Mouse (Mus musculus) kidney, adult 8-10 months (tissue): ENCODE data around the gene Srgap2.

Experiments used
- DNase-seq, 2 experiments: peaks; one replicate each; pipeline ENCODE4 v3.0.0; 2022

Srgap2 gene

DNA sequence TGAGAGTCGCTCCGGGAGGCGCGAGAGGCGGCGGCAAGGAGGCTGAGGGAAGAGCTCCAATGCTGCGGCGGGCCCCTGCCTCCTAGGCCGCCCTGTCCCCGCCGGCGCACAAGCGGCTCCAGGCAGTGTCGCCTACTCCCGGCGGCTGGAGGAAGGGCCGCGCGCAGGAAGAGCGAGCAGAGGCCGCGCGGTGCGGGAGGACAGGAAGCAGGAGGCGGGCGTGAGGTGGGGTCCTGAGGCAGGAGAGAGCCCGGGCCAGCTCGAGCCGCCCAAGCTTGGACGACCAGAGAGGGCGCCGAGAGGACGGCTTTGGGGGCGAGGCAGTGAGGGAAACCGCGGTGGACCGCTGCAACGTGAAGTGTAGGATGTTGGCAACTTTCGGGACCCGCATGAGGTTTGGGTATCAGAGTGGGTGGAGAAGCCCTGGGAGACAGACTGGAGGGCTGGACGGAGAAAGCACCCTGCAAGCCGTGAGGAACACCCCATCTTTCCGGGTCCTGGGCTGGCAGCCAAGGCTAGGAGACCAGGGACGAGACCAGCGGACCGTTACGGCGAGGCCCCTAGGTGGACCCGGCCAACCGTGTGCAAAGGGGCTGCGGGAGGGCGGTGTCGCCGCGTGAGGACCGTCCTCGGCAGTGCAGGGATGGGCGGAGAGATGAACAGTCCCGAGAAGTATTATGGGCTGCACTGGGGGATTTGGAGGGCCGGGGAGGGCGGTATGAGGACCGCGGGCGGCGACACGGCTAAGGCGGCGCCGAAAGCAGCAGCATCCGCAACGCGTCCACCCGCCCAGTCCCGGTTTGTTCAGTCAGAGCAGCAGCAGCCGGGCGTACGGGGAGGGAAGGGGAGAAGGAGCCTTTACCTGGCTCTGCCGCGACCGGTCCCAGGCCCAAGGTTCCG, 531 bp downstream of the Srgap2 start:
- DNase-seq, result peak; percentile 59 to 69

GRCm38 (mm10) chr1:131525586-131526271, 1.4 kb downstream of the Srgap2 start:
- peak in 1 of 2 experiments; percentile 28 for DNase-seq

GRCm38 (mm10) chr1:131525101-131525585, 2.0 kb downstream of the Srgap2 start:
- peak in 1 of 2 experiments; percentile 15 for DNase-seq

- DNase-seq, result no peak
These were observed 3.4 kb downstream of the Srgap2 start for GRCm38 (mm10) chr1:131523794-131524193.

DNA sequence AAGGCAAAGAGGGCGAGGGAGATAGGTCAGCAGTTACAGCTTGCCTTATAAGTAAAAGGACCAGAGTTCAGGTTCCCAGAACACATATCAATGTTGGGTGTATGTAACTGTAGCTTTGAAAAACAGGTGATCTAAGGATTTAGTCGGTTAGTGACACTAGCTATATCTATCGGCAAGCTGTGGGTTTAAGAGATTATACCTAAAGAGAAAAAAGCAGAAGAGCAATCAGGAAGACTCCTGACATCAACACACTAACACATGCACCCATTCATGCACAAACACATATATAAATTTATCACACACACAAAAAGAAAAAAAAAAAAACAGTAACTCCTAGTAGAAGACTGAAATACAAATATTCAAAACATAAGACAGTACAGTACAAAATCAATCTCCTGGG, 10.6 kb downstream of the Srgap2 start:
- no peak for DNase-seq

GRCm38 (mm10) chr1:131514197-131514596, 13.0 kb downstream of the Srgap2 start:
- no peak for DNase-seq

DNA sequence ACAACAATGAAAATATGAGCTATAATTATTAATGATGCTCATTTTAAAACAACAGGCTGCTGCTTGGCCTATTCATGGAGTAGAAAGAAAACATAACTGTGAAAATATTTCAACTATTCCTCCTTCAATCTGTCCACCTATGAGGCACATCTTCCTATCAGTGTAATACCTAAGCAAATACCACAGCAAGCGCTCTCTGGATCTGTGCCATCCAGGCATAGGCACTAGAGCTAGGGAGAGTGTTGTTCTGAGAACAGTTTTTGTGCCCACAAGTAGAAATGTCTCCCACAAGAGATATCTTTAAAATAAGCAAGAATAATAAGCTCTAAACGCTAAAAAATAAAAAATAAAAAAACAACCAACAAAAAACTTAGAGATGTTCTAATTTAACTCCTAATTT, 14.0 kb downstream of the Srgap2 start:
- DNase-seq, result no peak

- DNase-seq, result peak; percentile 44 to 50
These were observed 15.3 kb downstream of the Srgap2 start for GRCm38 (mm10) chr1:131511661-131512500.

DNA sequence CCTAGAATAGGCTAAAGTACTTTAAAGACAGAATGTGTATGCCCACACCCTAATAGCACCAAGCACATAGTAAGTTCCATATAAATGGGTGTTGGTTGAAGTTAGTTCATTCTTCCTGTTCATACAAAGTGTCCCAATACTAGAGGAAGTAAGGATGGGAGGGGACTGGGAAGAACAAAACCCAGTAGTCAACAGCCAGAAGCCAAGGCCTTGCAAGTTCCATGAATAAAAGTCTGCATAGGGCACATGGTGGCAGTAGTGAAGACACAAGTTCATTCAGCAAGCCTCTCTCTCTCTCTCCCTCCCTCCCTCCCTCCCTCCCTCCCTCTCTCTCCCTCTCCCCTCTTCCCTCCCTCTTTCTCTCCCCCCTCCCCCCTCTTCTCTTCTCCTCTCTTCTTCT, 16.0 kb downstream of the Srgap2 start:
- DNase-seq, result no peak

- DNase-seq, result no peak
These were observed 25.5 kb downstream of the Srgap2 start for GRCm38 (mm10) chr1:131501681-131502080.

DNA sequence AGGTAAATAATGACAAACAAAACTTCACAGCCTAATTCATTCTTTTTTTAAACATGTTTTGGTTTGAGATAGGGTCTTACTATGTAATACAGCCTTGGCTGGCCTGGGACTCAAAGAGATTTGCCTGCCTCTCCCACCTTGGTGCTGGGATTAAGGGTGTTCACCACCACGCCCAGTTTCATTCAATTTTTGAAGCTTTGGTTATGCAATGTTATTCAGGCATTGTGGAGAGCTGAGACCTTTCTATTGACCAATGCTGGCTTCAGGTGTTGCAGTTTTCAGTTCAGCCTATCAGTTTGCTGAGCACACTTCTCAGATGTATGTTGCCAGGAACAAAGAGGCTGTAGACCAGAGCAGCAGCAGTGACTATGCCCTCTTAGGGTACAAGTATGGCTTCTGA, 28.9 kb downstream of the Srgap2 start:
- no peak for DNase-seq

DNA sequence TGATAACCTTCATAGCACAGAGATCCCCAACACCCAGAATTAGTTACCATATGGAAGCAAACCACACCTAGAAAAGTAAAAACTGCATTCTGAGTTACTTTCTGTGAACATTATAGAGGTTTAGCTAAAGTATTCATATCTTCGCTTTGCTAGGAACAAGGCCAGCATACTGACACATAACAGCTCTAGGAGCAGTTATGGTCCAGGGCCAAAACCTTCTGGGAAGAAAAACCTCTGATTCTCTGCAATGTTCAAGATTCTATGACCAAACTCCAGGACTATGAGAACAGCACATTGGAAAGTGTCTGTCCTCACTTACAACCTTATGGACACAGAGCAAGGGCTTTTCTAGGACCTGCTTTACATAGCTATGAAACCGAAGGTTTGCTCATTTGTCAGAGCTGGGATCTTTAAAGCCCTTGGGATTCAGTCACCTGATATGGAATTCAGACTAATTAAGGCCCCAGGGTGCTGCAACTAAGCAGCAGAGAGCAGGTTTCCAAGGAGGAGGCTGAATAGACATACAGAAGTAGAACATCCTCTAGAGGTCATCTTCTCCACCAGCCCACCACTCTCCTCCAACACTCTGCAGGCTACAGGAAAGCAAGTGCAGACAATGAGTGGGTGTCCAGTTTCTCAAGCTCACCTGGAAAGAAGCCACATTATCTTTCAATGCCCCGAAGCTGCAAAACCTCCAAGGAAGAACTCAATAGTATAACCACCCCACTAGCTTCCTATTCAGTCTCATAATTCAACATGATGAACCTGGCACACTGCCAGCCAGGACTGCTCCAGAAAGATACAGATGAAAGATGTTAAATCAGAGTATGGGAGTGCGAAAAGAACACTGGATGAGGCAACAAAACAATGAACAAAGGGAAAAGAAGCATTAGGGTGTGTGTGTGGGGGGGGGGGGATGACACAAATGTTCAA, 32.9 kb downstream of the Srgap2 start:
- DNase-seq, result peak in 1 of 2 experiments; percentile 12

DNA sequence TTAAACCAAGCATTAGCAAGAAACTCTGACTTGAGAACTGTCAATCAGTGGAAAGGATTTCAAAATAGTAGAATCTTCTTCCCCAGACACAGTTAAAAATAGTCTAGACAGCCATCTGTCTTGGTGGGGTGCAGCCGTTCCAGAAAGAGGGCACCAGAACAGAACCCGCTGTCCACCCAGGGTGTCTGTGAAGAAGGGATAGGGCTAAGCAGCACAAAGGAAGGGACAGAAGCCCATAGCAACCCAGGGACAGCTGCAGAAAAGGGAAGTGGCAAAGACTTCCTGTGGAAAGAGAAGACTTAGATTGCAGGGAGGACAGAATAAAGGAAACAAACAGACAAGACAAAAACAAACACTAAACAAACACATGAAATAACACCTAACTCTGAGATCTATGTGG, 34.8 kb downstream of the Srgap2 start:
- DNase-seq, result no peak

- DNase-seq, result no peak
These were observed 35.6 kb downstream of the Srgap2 start for GRCm38 (mm10) chr1:131491579-131491978.

- DNase-seq, result peak in 1 of 2 experiments; percentile 43
These were observed 37.8 kb downstream of the Srgap2 start for GRCm38 (mm10) chr1:131489312-131489711.

DNA sequence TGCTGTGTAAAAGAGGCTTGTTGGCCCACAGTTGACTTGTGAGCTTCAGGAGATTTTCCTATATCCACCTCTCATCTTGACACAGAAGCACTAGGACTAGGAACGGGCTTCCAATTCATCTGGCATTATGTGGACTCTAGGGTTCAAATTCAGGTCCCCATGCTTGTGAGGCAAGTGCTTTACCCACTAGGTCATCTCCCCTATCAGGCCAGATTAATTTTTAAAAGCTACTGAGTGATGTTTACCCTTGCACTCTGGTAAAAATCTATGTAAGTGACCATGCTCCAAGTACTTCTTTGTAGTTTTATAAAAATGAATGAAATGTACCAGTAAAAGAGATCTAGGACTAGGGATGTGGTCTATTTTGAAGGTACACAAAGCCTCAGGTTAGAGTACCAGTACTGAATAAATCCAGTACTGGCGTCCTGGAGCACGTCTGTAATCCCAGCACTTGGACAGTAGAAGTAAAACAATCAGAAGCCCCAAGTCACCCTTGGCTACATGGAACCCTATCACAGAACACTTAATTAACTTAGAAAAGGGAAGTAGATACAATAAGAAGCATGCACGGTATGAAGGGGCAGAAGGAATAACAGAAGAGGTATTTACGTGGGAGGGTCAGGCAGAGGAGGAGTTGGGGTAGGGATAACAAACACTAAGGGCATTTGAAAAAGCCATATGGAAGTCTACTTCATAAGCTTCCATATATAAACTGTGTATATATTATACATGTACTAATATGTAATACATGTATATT, 40.9 kb downstream of the Srgap2 start:
- DNase-seq, result peak in 1 of 2 experiments; percentile 18

DNA sequence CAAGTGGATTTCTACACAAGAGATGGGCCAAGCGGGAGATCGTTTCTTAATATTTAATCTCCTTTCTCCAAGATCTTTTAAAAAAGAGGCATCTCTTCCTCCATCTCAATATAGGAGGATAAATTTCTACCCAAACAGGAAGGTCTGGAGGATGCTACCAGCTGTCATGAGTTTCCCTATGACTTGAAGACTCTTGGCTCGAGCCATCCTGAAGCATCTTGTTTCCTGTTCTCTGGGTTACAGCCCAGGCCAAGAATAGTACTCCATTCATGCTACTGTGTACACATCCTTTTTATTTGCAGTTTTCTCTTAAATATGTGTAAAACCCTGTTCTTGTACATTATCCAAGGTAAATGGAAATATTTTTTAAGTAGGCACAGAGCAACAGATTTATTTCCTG, 44.9 kb downstream of the Srgap2 start:
- peak in 1 of 2 experiments; percentile 19 for DNase-seq

DNA sequence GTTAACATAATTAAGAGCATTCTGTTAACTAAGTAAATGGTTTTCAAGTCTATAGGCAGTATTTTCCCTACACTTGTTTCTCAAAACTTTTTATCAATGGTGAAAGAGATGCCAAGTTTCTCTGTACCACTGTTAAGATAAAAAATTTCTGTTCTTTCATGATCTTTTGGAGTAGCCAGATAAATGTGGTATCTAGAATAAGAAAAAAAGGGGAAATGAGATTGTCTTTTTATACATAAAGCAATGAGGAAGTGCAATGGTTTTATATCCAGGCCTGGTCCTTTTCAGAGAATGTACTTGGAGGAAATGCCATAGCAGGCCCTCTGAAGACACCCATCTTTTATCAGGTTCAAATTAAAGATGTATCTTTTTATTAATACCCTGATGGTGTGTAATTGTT, 45.8 kb downstream of the Srgap2 start:
- DNase-seq, result no peak

GRCm38 (mm10) chr1:131478770-131479305, 48.3 kb downstream of the Srgap2 start:
- peak; percentile 48 to 66 for DNase-seq

DNA sequence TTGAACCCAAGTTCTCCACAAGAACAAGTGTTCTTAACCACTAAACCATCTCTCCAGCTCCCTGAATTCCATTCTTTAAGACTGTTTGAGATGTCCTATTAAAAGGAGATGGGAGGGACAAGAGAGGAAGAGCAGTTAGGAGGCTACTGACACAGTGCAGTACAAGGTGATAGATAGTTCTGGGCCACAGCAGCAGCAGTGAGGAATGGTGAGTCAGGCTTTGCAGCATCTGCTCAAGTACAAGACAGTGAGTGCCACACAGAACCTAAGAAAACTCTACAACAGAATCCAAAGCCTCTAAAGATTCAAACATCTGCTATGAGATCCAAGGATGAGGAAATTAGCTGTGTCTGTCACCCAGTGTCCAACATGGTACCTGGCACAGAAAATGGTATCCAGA, 51.8 kb downstream of the Srgap2 start:
- no peak for DNase-seq
